26 mouse cellular contexts compared by ENCODE assay signal in the genomic region with DNA sequence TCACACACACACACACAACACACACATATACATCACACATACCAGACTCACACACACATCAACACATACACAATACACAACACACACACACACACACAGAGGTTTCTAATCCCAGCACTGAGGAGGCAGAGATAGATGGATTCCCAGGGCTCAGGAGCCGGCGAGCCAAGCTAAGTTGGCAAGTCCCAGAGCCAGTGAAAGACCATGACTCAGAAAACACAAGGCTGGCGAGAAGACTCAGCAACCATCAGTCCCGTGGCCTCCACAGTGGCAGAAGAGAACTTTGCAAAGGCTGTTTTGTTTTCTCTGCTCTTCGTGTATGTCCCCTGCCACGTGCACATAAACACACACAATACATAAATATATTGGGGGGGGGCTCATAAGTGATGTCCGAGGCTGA. TPM values are rescaled to one million over a fixed set of nuclear protein-coding genes. Genes with fewer than 3 reads are reported as not detected.
DNase-seq lines count a peak whose midpoint lies in the region; ATAC-seq lines count a peak whose summit lies in the region.
"Had no signal": no experiment of that assay in that cellular context is flagged by ENCODE, and none has a peak within 500 bp of the region (broad histone marks: within the 10 kb centered on the region; RNA-seq: fewer than 3 reads in every experiment).

No protein-coding gene starts in this region.

- peaks cover 50% of the 10 kb centered on the region for H3K27me3 ChIP-seq in midbrain, embryonic 13.5 days
- peaks cover 31% of the 10 kb centered on the region for H3K27me3 ChIP-seq in midbrain, embryonic 15.5 days (replicated peaks)

- WGBS in midbrain, embryonic 13.5 days, result 63% methylated on average over 7 of the region's 7 CpGs
- WGBS in midbrain, embryonic 15.5 days, result 57% methylated on average over 7 of the region's 7 CpGs

- H3K4me3 ChIP-seq in midbrain, embryonic 13.5 days (replicated peaks), result no peak overlapping the region
- H3K4me3 ChIP-seq in midbrain, embryonic 15.5 days, result no peak overlapping the region
- H3K4me3 ChIP-seq: heart, adult 2 months; heart, embryonic 10.5 days; heart, embryonic 13.5 days had no signal

- 0 out of 2 replicates have a peak overlapping the region, but pooled peaks have one; percentile 20 for H3K9ac ChIP-seq in midbrain, embryonic 13.5 days (replicated peaks)
- H3K9ac ChIP-seq in midbrain, embryonic 15.5 days, result no peak overlapping the region
- H3K9ac ChIP-seq: forebrain, postnatal 0 days; heart, embryonic 13.5 days had no signal

- H3K4me2 ChIP-seq in midbrain, embryonic 13.5 days (replicated peaks), result no peak overlapping the region
- H3K4me2 ChIP-seq in midbrain, embryonic 15.5 days, result no peak overlapping the region
- H3K4me2 ChIP-seq: heart, embryonic 13.5 days had no signal

- H3K27ac ChIP-seq in midbrain, embryonic 13.5 days, result 0 out of 2 replicates have a peak overlapping the region, but pooled peaks have one; percentile 32
- no peak overlapping the region for H3K27ac ChIP-seq in midbrain, embryonic 15.5 days
- H3K27ac ChIP-seq: heart, adult 2 months; heart, embryonic 10.5 days; heart, embryonic 13.5 days had no signal

- peaks cover 65% of the 10 kb centered on the region for H3K4me1 ChIP-seq in midbrain, embryonic 13.5 days (replicated peaks)
- peaks cover 49% of the 10 kb centered on the region for H3K4me1 ChIP-seq in midbrain, embryonic 15.5 days

- H3K36me3 ChIP-seq in midbrain, embryonic 13.5 days, result peaks cover 12% of the 10 kb centered on the region
- H3K36me3 ChIP-seq in midbrain, embryonic 15.5 days (replicated peaks), result 0 out of 2 replicates have a peak, but pooled peaks cover 2% of the 10 kb centered on the region
- H3K36me3 ChIP-seq: G1E; heart, embryonic 10.5 days; heart, embryonic 13.5 days had no signal

- peak; percentile 28; the same call in 1 of the 2 replicates for ATAC-seq in frontal cortex, adult (ENCODE audit: low TSS enrichment)
- ATAC-seq in midbrain, embryonic 13.5 days, result no peak
- ATAC-seq in midbrain, embryonic 15.5 days (replicated peaks), result no peak
- ATAC-seq: forebrain, embryonic 14.5 days; forebrain, postnatal 0 days; hindbrain, embryonic 16.5 days had no signal

- H3K9me3 ChIP-seq in midbrain, embryonic 13.5 days, result no peaks in the 10 kb centered on the region
- no peaks in the 10 kb centered on the region for H3K9me3 ChIP-seq in midbrain, embryonic 15.5 days
- H3K9me3 ChIP-seq: G1E; heart, embryonic 10.5 days; heart, embryonic 13.5 days had no signal

- DNase-seq in frontal cortex, postnatal 36 days (ENCODE audit: low spot score in 2 of 2), result no peak
- peak; percentile 62 for DNase-seq in brain, adult 2 months (ENCODE audit: low read depth, low spot score)
- no peak for DNase-seq in adrenal gland, postnatal 10 days
- no peak for DNase-seq in kidney, postnatal 25 days
- DNase-seq: adrenal gland, adult 2 months; adrenal gland, postnatal 25 days; B cell, adult 2 months; cerebellum, adult 18-20 months; cerebellum, adult 9-10 months; forebrain, postnatal 0 days; gastrocnemius, postnatal 10 days; gastrocnemius, postnatal 36 days; heart, adult 2 months; heart, postnatal 14 days; heart, postnatal 4 days had no signal

RNA-seq across cellular contexts. Expression of gene Hspb1, which starts 34.0 kb away (rescaled TPM):
- polyA plus RNA-seq in midbrain, embryonic 13.5 days (2015; fragmentation: Nextera tagmentation; extraction: Ambion mirVana), result 6.8 and 7.1 TPM in 2 replicates
- polyA plus RNA-seq in midbrain, embryonic 15.5 days (2015; fragmentation: Nextera tagmentation; extraction: Ambion mirVana), result 13.4 and 13.9 TPM in 2 replicates
- 10 to 100 TPM; 68.2 to 90.0 TPM for total RNA-seq in adrenal gland, postnatal 10 days (2021)
- total RNA-seq: G1E; granulocyte monocyte progenitor cell, adult 5-6 weeks had no signal
- polyA plus RNA-seq: G1E had no signal

RNA-seq across cellular contexts. Expression of gene Srrm3, which starts 47.0 kb away (rescaled TPM):
- 91.4 and 124 TPM in 2 replicates for polyA plus RNA-seq in midbrain, embryonic 13.5 days (2015; fragmentation: Nextera tagmentation; extraction: Ambion mirVana)
- polyA plus RNA-seq in midbrain, embryonic 15.5 days (2015; fragmentation: Nextera tagmentation; extraction: Ambion mirVana), result 98.9 and 111 TPM in 2 replicates
- 1 to 10 TPM; 2.5 to 4.3 TPM for total RNA-seq in adrenal gland, postnatal 10 days (2021)
- total RNA-seq: CH12.LX; gastrocnemius, adult 18-20 months; gastrocnemius, postnatal 36 days; granulocyte monocyte progenitor cell, adult 5-6 weeks; heart, adult 2 months had no signal
- polyA plus RNA-seq: G1E; heart, adult 2 months had no signal
